Mouse (Mus musculus): Measurements from ENCODE around the gene Hydin. TPM values are rescaled to one million over a fixed set of nuclear protein-coding genes. Genes with fewer than 3 reads are reported as not detected.

Gene Hydin
- polyA plus RNA-seq, 1 experiment from 2014 or later: 0.05 TPM

- ATAC-seq (ENCODE audit: insufficient read depth, low FRiP score, low TSS enrichment): no peak
- WGBS: 95% methylated on average over 3 of the region's 3 CpGs
- Histone ChIP-seq H3K27me3 (ENCODE audit: control insufficient read depth, insufficient read depth, low read length) (no peaks in the 10 kb centered on the region), H3K4me1 (ENCODE audit: control insufficient read depth, insufficient read depth, low read length) (no peaks in the 10 kb centered on the region), H3K36me3 (ENCODE audit: control insufficient read depth, insufficient read depth, low read length) (peaks cover 4% of the 10 kb centered on the region; the same call in 1 of the 2 replicates), H3K4me2 (ENCODE audit: low read depth) (no peak overlapping the region), H3K4me3 (ENCODE audit: low read depth, low read length) (no peak overlapping the region), H3K9me3 (ENCODE audit: control insufficient read depth, low read length) (no peaks in the 10 kb centered on the region), H3K27ac (ENCODE audit: low read depth, low read length) (no peak overlapping the region), H3K9ac (ENCODE audit: low read length) (no peak overlapping the region)
- no peak for DNase-seq (ENCODE audit: low spot score)
Observed at GRCm38 (mm10) chr8:110645340-110645739, 378.6 kb downstream of the Hydin start.

- Histone ChIP-seq H3K27ac (ENCODE audit: low read depth, low read length) (no peak overlapping the region), H3K4me1 (ENCODE audit: control insufficient read depth, insufficient read depth, low read length) (no peaks in the 10 kb centered on the region), H3K4me3 (ENCODE audit: low read depth, low read length) (no peak overlapping the region), H3K4me2 (ENCODE audit: low read depth) (no peak overlapping the region), H3K9me3 (ENCODE audit: control insufficient read depth, low read length) (no peaks in the 10 kb centered on the region), H3K9ac (ENCODE audit: low read length) (no peak overlapping the region), H3K27me3 (ENCODE audit: control insufficient read depth, insufficient read depth, low read length) (no peaks in the 10 kb centered on the region), H3K36me3 (ENCODE audit: control insufficient read depth, insufficient read depth, low read length) (peaks cover 5% of the 10 kb centered on the region; the same call in 1 of the 2 replicates)
- ATAC-seq (ENCODE audit: insufficient read depth, low FRiP score, low TSS enrichment): no peak
- peak; percentile 29 for DNase-seq (ENCODE audit: low spot score)
- WGBS: 48% methylated on average over 6 of the region's 6 CpGs
Observed at GRCm38 (mm10) chr8:110646064-110646463, 379.3 kb downstream of the Hydin start.

GRCm38 (mm10) chr8:110648577-110648976 is 381.8 kb downstream of the Hydin start:
- DNase-seq (ENCODE audit: low spot score) (no peak), ATAC-seq (ENCODE audit: insufficient read depth, low FRiP score, low TSS enrichment) (no peak)
- Histone ChIP-seq H3K4me2 (ENCODE audit: low read depth) (no peak overlapping the region), H3K9me3 (ENCODE audit: control insufficient read depth, low read length) (no peaks in the 10 kb centered on the region), H3K27ac (ENCODE audit: low read depth, low read length) (no peak overlapping the region), H3K36me3 (ENCODE audit: control insufficient read depth, insufficient read depth, low read length) (peaks cover 2% of the 10 kb centered on the region; the same call in 1 of the 2 replicates), H3K4me3 (ENCODE audit: low read depth, low read length) (no peak overlapping the region), H3K27me3 (ENCODE audit: control insufficient read depth, insufficient read depth, low read length) (no peaks in the 10 kb centered on the region), H3K4me1 (ENCODE audit: control insufficient read depth, insufficient read depth, low read length) (no peaks in the 10 kb centered on the region), H3K9ac (ENCODE audit: low read length) (no peak overlapping the region)
- 97% methylated on average over 3 of the region's 3 CpGs for WGBS

- peaks cover 2% of the 10 kb centered on the region; the same call in 1 of the 2 replicates for H3K36me3 ChIP-seq (ENCODE audit: control insufficient read depth, insufficient read depth, low read length)
- no peak overlapping the region for H3K4me3 ChIP-seq (ENCODE audit: low read depth, low read length)
- no peak overlapping the region for H3K4me2 ChIP-seq (ENCODE audit: low read depth)
- no peak for ATAC-seq (ENCODE audit: insufficient read depth, low FRiP score, low TSS enrichment)
- H3K9ac ChIP-seq (ENCODE audit: low read length): no peak overlapping the region
- 91% methylated on average over 6 of the region's 6 CpGs for WGBS
- no peak overlapping the region for H3K27ac ChIP-seq (ENCODE audit: low read depth, low read length)
- no peaks in the 10 kb centered on the region for H3K27me3 ChIP-seq (ENCODE audit: control insufficient read depth, insufficient read depth, low read length)
- H3K9me3 ChIP-seq (ENCODE audit: control insufficient read depth, low read length): no peaks in the 10 kb centered on the region
- H3K4me1 ChIP-seq (ENCODE audit: control insufficient read depth, insufficient read depth, low read length): no peaks in the 10 kb centered on the region
- no peak for DNase-seq (ENCODE audit: low spot score)
Observed at GRCm38 (mm10) chr8:110649286-110649685, 382.5 kb downstream of the Hydin start.

- 90% methylated on average over 9 of the region's 9 CpGs for WGBS
- no peaks in the 10 kb centered on the region for H3K27me3 ChIP-seq (ENCODE audit: control insufficient read depth, insufficient read depth, low read length)
- no peaks in the 10 kb centered on the region for H3K9me3 ChIP-seq (ENCODE audit: control insufficient read depth, low read length)
- H3K9ac ChIP-seq (ENCODE audit: low read length): no peak overlapping the region
- H3K27ac ChIP-seq (ENCODE audit: low read depth, low read length): no peak overlapping the region
- ATAC-seq (ENCODE audit: insufficient read depth, low FRiP score, low TSS enrichment): no peak
- no peak overlapping the region for H3K4me3 ChIP-seq (ENCODE audit: low read depth, low read length)
- peaks cover 2% of the 10 kb centered on the region; the same call in 1 of the 2 replicates for H3K36me3 ChIP-seq (ENCODE audit: control insufficient read depth, insufficient read depth, low read length)
- no peak for DNase-seq (ENCODE audit: low spot score)
- no peaks in the 10 kb centered on the region for H3K4me1 ChIP-seq (ENCODE audit: control insufficient read depth, insufficient read depth, low read length)
- no peak overlapping the region for H3K4me2 ChIP-seq (ENCODE audit: low read depth)
Observed at GRCm38 (mm10) chr8:110650838-110651237, 384.1 kb downstream of the Hydin start.

GRCm38 (mm10) chr8:110651847-110652246 is 385.1 kb downstream of the Hydin start:
- peaks cover 2% of the 10 kb centered on the region; the same call in 1 of the 2 replicates for H3K36me3 ChIP-seq (ENCODE audit: control insufficient read depth, insufficient read depth, low read length)
- H3K4me2 ChIP-seq (ENCODE audit: low read depth): no peak overlapping the region
- DNase-seq (ENCODE audit: low spot score): no peak
- H3K9me3 ChIP-seq (ENCODE audit: control insufficient read depth, low read length): no peaks in the 10 kb centered on the region
- H3K27ac ChIP-seq (ENCODE audit: low read depth, low read length): no peak overlapping the region
- H3K4me1 ChIP-seq (ENCODE audit: control insufficient read depth, insufficient read depth, low read length): no peaks in the 10 kb centered on the region
- ATAC-seq (ENCODE audit: insufficient read depth, low FRiP score, low TSS enrichment): no peak
- H3K4me3 ChIP-seq (ENCODE audit: low read depth, low read length): no peak overlapping the region
- no peaks in the 10 kb centered on the region for H3K27me3 ChIP-seq (ENCODE audit: control insufficient read depth, insufficient read depth, low read length)
- H3K9ac ChIP-seq (ENCODE audit: low read length): no peak overlapping the region
- 92% methylated on average over 4 of the region's 4 CpGs for WGBS

GRCm38 (mm10) chr8:110654075-110655060 is 387.6 kb downstream of the Hydin start:
- Histone ChIP-seq H3K27me3 (ENCODE audit: control insufficient read depth, insufficient read depth, low read length) (no peaks in the 10 kb centered on the region), H3K4me1 (ENCODE audit: control insufficient read depth, insufficient read depth, low read length) (no peaks in the 10 kb centered on the region), H3K9me3 (ENCODE audit: control insufficient read depth, low read length) (no peaks in the 10 kb centered on the region), H3K36me3 (ENCODE audit: control insufficient read depth, insufficient read depth, low read length) (peaks cover 2% of the 10 kb centered on the region; the same call in 1 of the 2 replicates), H3K27ac (ENCODE audit: low read depth, low read length) (no peak overlapping the region), H3K4me3 (ENCODE audit: low read depth, low read length) (no peak overlapping the region), H3K9ac (ENCODE audit: low read length) (no peak overlapping the region), H3K4me2 (ENCODE audit: low read depth) (no peak overlapping the region)
- no peak for ATAC-seq (ENCODE audit: insufficient read depth, low FRiP score, low TSS enrichment)
- no peak for DNase-seq (ENCODE audit: low spot score)
- WGBS: 91% methylated on average over 9 of the region's 9 CpGs

- Histone ChIP-seq H3K4me1 (ENCODE audit: control insufficient read depth, insufficient read depth, low read length) (no peaks in the 10 kb centered on the region), H3K4me3 (ENCODE audit: low read depth, low read length) (no peak overlapping the region), H3K36me3 (ENCODE audit: control insufficient read depth, insufficient read depth, low read length) (peaks cover 2% of the 10 kb centered on the region; the same call in 1 of the 2 replicates), H3K27me3 (ENCODE audit: control insufficient read depth, insufficient read depth, low read length) (no peaks in the 10 kb centered on the region), H3K9me3 (ENCODE audit: control insufficient read depth, low read length) (no peaks in the 10 kb centered on the region), H3K9ac (ENCODE audit: low read length) (no peak overlapping the region), H3K27ac (ENCODE audit: low read depth, low read length) (no peak overlapping the region), H3K4me2 (ENCODE audit: low read depth) (no peak overlapping the region)
- ATAC-seq (ENCODE audit: insufficient read depth, low FRiP score, low TSS enrichment): no peak
- no peak for DNase-seq (ENCODE audit: low spot score)
- 97% methylated on average over 1 of the region's 1 CpGs for WGBS
Observed at GRCm38 (mm10) chr8:110655827-110656226, 389.1 kb downstream of the Hydin start.

- no peaks in the 10 kb centered on the region for H3K4me1 ChIP-seq (ENCODE audit: control insufficient read depth, insufficient read depth, low read length)
- no peak overlapping the region for H3K27ac ChIP-seq (ENCODE audit: low read depth, low read length)
- no peak overlapping the region for H3K9ac ChIP-seq (ENCODE audit: low read length)
- no peaks in the 10 kb centered on the region for H3K9me3 ChIP-seq (ENCODE audit: control insufficient read depth, low read length)
- 96% methylated on average over 2 of the region's 2 CpGs for WGBS
- H3K36me3 ChIP-seq (ENCODE audit: control insufficient read depth, insufficient read depth, low read length): no peaks in the 10 kb centered on the region; the same call in 1 of the 2 replicates
- H3K4me2 ChIP-seq (ENCODE audit: low read depth): no peak overlapping the region
- no peak for DNase-seq (ENCODE audit: low spot score)
- H3K4me3 ChIP-seq (ENCODE audit: low read depth, low read length): no peak overlapping the region
- H3K27me3 ChIP-seq (ENCODE audit: control insufficient read depth, insufficient read depth, low read length): no peaks in the 10 kb centered on the region
- no peak for ATAC-seq (ENCODE audit: insufficient read depth, low FRiP score, low TSS enrichment)
Observed at GRCm38 (mm10) chr8:110657661-110658060, 390.9 kb downstream of the Hydin start.

Data from neural tube, embryonic 11.5 days (tissue).